Mouse (Mus musculus) brain, adult 2 months (tissue): ENCODE data around the gene Gnpnat1.
"Not testable (repeated sequence)": the region's sequence is repeated elsewhere in the genome, so short reads cannot be mapped to it uniquely, and the experiment has no call there.

ENCODE experiments used
- DNase-seq: peaks from one replicate; pipeline ENCODE4 v3.0.0; 2011; ENCODE audit warnings: low read depth, low spot score

Gene Gnpnat1

DNA sequence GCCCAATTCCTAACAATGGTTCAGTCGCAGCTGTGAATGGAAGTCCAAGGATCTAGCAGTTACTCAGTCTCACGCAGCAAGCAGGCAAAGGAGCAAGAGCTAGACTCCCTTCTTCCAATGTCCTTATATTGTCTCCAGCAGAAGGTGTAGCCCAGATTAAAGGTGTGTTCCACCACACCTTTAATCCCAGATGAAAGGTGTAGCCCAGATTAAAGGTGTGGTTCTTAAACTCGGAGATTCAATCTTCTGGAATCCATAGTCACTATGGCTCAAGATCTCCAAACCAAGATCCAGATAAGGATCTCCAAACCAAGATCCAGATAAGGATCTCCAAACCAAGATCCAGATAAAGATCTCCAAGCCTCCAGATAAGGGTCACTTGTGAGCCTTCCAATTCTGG, at the start of gene Gnpnat1:
TSS of gene Gnpnat1 (minus strand) at position 101 of the 400 bp plus-strand sequence.
- not testable (repeated sequence) for DNase-seq

DNA sequence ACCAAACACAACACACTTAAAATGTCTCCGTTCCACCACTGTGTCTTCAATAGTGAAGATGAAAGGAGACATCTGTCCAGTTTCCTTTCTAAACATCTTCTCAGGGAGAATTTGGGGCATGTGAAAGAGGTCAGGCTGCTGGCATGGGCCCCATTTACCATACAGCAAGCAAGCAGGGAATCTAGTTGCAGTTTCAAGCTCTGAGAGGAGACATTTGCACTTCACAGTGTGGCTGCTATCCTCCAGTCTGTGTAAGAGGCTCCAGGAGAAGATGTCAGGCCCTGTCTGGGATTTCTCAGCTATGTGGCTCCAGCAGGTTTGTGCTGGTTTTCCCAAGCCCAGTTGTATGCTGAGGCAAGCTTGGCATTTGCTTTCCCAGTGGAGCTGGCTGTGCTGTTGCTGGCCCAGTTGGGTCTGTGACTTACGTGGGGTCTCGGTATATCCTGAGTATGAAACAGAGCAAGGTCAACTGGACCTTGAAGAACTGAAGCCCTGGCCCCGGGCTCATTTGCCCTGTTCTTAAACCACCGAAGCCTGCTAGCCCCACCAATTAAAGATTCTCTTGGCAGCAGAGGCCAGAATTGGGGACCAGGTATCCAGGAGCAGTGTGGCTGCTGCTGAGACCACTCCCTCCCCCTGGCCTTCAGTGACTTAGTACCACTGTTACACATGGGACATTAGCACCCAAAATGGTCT, 49.0 kb upstream of the Gnpnat1 start:
- peak; percentile 21 for DNase-seq

DNA sequence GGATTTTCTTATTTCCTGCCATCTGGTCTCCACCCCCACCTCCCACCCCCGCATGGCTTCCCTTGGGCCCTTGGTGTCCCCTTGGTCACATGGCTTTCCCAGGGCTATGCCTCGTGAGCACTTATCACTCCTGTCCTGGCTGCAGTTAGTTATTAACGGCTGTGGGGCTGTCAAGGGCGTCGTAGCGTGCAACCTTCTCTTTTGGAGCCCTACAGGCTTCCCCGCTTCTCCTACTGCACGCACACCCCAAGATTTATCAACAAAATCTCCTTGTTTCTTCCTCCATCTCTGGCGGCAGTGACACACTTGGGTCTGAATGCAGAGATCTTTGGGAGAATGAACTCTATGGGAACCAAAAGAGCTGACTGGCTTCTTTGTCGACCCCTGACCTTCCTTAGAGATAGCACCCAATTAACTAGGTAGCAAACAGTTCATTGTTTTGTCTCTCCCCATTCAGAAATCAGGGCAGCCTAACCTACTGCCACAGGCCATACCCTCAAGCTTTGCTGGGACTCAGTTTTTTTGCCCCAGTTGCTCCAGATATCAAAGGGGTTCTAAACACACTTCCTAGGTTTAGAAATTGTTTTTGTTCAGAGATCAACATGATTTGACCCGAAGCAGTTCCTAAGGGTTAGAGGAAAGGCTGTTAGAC, 48.3 kb upstream of the Gnpnat1 start:
- DNase-seq, result peak; percentile 68

DNA sequence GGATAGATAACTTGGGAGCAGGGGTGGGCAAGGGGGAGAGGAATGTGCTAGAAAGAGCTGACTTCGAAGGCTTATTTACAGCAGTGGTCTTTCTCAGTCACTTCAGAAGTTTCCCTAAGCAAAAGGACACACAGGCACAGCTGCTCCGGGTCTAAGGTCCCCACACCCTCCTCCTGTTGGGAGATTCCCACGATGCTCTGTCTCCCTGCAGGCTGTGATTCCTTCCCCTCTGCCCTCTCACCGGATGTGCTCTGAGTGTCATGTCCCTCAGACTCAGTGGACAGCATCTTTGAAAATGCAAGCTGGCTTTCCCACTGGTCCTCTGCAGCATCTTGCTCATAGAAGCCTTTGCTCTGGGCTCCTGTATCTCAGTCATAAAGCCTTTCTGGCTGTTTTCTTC, 47.4 kb upstream of the Gnpnat1 start:
- no peak for DNase-seq

DNA sequence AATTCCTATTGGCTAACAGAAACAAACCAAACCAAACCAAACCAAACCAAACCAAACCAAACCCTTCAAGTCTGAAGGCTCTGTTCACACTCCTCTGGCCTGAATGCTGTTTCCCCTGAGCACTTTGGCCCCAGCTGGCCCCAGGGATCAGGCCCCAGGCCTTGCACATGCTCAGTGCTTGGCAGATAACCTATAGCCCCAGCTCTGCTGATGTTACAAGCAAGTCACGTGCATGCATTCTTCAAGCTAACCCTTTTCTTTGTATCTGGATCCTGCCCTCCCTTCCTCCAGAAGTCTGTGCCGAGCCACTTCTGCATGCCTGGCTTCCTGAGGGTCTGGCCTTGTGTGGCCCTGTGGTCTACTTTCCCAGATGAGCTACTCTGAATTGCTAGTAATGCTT, 46.4 kb upstream of the Gnpnat1 start:
- no peak for DNase-seq

DNA sequence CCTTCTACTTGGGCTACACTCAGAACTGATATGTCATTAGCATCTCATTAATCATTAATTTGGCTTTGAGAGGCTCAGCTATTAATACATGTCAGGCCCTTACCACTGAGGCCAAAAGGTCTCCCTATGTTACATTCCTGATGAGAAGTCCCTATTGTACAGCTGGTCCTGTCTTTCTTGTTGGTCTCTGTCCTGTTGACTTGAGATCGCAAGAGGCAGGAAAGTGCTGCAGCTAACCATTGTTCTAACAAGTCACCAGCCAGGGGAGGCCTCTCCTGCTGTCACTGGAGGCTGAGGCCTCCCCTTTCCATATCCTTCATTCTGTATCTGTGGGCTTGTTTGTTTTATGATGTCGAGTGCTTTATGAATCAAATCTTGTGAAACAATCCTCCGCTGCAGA, 42.1 kb upstream of the Gnpnat1 start:
- no peak for DNase-seq

DNA sequence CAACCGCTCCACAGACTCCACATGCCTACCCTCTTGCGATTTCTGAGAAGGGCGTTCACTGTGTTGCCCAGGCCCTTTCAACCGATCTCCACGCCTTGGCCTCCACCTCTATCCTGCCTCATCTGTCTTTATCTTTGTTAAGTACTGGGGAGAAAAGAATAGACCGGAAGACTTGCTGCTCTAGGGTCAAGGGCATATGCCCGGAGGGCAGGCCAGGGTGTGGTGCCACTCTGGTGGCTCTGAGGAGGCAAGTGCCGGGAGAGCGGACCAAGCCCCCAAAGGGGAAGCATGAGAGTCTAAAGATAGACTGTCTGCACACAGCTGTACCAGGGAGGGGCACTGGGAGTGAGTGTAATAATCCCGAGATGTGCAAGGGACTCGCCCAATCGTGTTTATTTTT, 40.7 kb upstream of the Gnpnat1 start:
- peak; percentile 29 for DNase-seq

DNA sequence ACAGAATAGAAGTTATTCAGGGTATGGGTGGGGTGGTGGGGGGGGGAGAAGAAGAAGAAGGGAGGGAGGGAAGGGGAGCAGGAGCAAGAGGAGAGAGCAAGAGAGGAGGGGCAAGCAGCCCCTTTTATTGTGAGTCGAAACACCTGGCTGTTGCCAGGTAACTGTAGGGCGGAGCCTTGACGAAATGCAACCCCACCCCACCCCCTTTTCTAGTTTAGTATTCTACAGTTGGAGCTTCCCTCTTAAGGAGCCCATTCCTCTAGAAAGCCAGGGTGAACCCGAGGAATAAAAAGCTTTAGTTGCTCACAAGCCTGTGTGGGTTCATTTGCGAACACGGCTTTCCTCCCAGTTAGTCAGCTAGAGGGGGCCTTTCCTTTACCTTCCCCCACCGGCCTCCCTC, 40.2 kb upstream of the Gnpnat1 start:
- DNase-seq, result no peak

DNA sequence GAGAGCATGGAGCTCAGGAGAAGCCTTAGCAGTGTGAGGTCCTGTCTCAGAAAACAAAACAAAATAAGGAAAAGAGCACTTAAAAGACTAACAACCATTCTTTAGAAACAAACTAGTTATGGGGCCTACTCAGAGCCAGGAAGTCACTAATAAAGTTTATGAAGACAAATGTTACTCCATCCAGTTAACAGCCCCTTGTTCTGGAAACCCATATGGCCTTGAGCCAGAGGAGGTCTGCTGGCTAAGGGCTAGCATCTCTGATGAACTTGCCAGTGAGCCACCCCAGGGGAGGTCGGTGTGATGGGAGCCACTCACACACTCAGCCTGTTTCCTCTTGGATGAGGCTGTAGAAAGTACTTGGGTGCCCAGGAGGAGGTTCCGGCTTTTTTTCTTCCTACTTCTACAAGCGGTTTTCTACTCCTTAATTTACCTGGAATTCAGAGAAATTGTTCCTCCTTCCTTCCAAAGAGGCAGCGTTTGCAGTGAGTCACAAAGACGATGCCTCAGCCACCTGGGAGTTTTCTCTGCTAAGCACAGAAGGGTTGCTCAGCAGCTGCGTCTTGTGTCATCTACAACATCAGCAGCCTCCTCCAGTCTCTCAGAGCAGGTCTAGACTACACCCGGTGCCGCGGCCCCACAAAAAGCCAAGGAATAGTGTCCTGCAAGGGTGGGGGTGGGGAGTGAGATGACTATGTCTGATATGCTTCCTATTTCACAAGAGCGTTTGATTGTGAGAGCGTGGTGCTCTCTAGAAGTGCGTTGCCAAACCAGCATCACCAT, 38.3 kb upstream of the Gnpnat1 start:
- DNase-seq, result peak; percentile 76

DNA sequence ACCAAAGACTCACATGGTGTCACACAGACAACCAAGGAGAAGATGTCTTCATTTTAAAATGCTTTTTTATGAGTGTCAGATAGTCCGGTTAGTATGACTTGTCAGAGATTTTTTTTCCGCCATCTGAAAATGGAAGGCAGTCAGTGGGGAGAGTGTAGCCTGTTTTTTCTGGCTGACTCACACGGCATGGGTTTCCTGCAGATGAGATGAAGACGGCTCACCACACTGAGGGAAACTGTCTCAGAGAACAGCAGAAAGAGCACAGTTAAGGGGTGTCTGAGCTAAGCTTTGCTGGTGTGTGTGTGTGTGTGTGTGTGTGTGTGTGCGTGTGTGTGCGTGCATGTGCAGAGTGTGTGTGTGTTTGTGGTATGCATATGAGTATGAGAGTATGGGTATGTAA, 36.6 kb upstream of the Gnpnat1 start:
- peak; percentile 36 for DNase-seq

DNA sequence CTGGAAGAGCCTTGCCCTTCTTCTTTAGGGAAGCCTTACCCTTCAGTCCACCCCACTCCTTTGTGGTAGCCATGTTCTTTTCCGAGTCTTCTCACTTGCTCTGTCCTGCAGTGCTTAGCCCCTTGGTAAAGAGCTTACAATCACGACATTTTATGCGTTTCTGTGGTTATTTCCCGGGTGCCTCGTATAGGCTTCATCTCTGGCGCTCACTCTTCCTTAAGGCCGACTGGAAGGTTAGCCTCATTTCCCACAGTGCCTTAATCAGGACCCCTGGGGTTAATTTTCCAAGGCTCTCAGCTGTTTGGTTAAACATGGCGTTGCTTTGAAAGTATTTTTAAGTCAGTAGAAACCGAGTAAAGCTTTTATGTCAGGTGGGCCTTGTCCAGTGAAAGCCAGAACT, 34.7 kb upstream of the Gnpnat1 start:
- DNase-seq, result no peak

DNA sequence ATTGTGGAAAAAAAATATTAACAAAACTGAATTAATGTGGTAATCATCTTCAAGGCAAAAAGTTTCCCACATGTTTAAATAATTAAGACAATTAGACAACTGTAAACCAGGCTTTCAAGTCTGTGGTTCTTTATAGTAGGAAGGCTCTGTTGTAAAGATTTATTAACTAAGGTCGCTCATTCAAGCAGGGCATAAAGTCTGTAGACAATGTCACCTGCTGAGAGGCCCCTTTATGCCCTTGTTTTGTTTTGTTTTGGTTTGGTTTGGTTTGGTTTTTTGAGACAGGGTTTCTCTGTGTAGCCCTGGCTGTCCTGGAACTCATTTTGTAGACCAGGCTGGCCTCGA, 34.2 kb upstream of the Gnpnat1 start:
- no peak for DNase-seq

DNA sequence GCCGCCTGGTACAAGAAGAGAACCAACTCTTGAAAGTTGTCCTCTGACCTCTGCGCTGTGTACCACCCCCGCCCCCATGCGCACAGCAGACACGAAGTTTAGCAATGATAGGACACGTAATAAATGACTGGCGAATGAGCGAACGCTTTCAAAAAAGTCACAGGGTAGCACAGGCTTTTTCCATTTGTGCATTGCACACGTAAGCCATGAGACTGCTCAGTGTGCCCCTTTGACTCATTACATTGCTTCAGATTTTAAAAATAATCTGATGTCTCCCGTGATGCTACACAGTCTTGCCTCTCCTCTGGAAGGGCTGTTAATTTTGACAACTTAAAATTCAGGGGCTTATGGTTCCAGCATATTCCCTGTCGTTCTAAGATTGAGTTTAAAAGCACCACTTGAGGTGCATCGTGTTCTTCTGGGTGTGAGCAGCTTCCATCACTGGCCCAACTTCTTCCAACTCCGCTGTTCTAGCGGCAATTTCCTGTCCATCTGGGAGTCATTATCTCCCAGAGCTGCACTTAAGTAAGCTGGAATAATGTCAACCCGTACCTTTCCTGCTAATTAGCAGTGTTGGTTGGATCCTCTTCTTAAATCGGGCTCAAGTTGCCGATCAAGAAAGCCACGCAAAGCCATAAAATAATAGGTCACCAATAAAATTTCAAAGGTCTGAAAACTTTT, 33.7 kb upstream of the Gnpnat1 start:
- DNase-seq, result no peak

DNA sequence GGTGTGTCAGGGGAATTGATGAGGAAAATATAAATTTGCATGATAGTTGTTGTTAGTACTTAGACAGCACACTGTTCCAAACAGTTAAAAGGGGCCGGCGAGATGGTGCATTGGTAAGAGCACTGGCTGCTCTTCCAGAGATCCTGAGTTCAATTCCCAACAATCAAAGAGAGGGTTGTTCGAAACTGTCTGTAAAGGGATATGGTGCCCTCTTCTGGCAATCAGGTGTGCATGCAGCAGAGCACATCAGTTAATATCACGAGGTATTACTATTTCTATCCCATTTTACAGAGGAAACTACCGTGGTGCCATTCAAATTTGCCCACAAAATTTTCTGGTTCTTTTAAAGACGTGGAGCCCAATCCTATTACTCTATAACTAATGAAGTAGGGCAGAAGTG, 29.5 kb upstream of the Gnpnat1 start:
- DNase-seq, result no peak

DNA sequence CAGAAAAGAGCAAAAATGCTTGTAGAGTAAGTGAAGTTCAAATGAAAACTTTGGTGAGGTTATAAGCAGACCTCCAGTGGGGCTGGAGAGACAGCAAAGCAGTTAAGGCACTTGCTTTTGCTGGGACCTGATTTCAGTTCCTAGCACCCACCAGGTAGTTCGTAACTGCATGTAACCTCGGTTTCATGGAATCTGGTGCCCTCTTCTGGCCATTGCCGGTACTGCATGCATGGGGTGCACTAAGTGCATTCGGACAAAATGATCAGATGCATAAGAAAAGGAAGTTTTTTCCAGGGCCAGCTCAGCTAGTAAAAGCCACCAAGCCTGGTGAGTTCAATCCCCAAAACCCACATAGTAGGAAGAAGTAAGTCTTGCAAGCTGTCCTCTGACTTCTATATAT, 27.3 kb upstream of the Gnpnat1 start:
- no peak for DNase-seq

DNA sequence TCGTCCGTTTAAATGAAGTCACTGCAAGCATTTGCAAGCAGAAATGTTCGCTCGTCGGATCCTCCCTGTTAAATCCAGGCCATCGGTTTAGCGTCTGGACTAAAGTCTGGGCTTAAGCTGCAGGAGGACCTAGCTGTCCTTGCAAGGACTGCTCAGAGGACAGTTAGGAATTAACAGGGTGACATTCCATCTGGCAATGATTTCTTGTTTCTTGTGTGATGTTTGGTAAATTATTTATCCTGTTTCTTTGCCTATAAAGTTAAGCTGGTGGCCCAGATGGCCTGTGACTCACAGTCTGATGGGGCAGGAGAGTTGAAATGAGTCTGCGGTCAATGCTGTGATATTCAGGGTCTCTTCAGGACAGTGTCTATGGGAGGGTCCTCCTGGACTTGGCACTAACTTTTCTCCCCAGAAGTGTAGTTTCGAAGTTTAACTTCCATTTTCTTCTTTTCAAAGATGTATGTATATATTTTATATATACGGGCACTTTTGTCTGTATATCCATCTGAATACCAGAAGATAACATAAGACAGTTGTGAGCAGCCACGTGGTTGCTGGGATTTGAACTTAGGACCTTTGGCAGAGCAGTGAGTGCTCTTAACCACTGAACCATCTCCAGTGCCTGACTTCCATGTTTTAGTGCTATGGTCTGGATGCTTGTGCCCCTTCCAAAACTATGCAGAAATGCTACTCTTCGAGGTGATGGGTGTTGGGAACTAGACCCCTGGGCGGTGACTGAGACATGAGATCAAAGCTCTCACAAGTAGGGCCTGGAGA, 25.5 kb upstream of the Gnpnat1 start:
- DNase-seq, result no peak

DNA sequence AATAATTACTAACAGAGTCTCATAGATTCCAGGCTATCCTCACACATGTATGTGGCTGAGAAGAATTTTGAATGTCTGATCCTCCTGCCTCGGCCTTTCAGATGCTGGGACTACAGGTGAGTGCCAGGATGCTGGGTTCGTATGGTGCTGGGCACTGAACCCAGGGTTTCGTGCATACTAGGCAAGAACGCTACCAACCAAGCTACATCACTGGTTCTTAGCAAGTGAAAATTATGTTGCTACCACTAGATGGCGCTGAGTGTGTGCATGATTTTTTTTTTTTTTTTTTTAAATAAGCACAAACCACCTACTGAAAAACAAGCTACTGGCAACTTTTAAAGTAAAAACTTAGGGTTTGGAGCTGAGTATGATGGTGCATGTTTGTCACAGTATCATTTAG, 18.5 kb upstream of the Gnpnat1 start:
- peak; percentile 87 for DNase-seq

DNA sequence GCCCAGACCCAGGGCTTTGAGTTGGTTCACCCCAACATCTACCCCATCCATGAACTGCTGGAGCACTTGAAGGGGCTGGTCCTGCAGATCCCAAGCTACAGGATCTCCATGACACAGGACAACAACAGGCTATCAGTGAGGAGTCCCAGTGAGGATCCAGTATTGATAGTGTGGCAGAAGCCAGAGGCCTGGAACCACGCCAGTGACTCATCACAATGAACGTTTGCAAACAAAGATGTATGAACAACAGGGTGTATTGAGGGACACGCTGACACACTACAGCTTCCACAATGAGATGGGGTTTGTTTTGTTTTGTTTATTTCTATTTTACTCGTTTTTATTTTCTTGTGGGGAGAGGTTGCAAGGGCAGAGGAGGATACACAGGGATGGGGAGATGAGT, 17.7 kb upstream of the Gnpnat1 start:
- DNase-seq, result peak; percentile 81

DNA sequence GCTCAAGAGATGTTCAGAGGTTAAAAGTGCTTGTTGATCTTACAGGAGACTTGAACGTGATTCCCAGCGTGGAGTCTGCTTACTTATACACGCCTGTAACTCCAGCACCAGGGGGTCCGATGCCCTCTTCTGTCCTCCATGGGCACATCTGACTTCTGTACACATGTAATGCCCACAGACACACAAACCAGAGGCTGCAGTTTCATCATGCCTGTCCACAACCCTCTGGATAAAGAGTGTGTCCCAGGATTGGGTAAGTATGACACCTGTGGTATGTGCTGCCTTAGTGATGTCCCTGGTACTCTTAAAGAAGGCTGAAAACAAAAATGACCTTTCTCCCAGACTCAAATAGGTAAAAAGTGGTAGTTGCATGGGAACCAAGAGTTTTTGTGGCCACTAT, 14.6 kb upstream of the Gnpnat1 start:
- no peak for DNase-seq

DNA sequence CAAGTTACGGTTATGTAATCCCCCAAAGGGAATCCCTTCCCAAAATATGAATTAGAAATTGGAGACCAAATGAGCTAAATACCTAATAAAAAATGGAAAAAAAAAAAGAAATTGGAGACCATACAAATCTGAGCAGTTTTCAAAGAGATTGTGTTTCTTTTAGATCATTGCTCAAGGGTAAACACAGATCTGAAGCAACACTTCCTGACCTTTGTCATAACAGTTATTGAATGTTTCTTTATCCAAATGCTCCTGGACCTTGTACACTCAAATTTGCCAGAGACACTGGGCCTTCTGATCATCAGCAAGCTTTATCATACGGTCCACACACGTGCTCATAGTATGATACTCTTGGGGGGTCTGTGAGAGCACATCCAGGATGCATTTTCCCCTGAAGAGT, 13.8 kb upstream of the Gnpnat1 start:
- no peak for DNase-seq

DNA sequence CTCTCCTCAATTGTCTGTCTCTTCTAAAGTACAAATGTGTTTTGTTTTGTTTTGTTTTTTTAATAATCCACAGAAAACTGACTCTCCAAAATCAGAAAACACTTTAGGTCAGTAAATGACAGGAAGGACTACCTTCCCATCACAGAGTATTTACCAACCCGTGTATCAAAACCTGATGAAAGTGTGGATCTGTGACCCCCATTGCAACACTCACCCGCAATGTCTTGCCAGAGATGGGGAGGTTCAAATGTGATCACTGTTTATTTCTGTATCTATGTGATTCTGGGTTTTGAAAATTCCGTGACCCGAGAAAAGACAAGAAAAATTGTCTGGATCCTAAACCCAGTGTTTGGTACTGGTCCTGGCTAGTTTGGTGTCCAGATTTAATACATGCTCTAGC, 11.6 kb upstream of the Gnpnat1 start:
- DNase-seq, result no peak

DNA sequence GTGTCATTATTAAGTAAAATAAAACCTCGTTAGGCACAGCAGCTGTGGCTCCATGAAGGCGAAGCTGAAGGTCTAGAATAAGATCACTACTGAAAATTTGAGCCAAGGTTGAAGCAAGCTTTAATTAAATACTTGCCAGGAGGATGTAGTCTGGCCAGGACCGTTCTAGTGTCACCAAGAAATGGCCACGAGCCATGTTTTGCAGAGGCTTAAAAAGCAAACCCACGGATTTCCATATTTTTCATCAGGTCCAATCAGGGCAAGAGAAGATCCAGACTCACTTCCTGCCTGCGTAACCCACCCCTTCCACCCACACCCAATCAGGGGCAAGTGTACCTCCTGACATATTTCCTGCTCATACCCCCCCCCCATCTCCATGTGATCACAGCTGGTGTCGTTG, 1.1 kb downstream of the Gnpnat1 start:
- no peak for DNase-seq
